Mouse (Mus musculus) heart, embryonic 13.5 days (tissue): Measurements from ENCODE around the gene Mfap2. TPM values are rescaled to one million over a fixed set of nuclear protein-coding genes. Genes with fewer than 3 reads are reported as not detected.
A peak's percentile ranks its signal among the peaks of the same experiment; 100 is the strongest.

ENCODE experiments used
- ATAC-seq: fragments of 200-750 bp; cut with Nextera tagmentation; 2 replicates; pipeline ENCODE4 v1.8.0; 2017; ENCODE audit warnings: moderate TSS enrichment; ENCODE audit not compliant: insufficient number of reproducible peaks, low FRiP score, low TSS enrichment; ENCODE audit errors: extremely low read depth
- H3K27ac ChIP-seq: fragments of 300-500 bp; sonication (generic); replicated peaks from 2 replicates; pipeline ENCODE4 v1.5.1; 2015; ENCODE audit warnings: moderate library complexity, mild to moderate bottlenecking, inconsistent platforms
- H3K27me3 ChIP-seq: fragments of 300-500 bp; sonication (generic); replicated peaks from 2 replicates; pipeline ENCODE4 v1.6.1; 2015; ENCODE audit warnings: mild to moderate bottlenecking, inconsistent platforms
- H3K36me3 ChIP-seq: fragments of 300-500 bp; sonication (generic); 2 replicates; pipeline ENCODE4 v1.6.1; 2015; ENCODE audit warnings: mild to moderate bottlenecking, inconsistent platforms
- H3K4me1 ChIP-seq: fragments of 300-500 bp; sonication (generic); 2 replicates; pipeline ENCODE4 v1.6.1; 2015; ENCODE audit warnings: inconsistent platforms
- H3K4me2 ChIP-seq: fragments of 300-500 bp; sonication (generic); 2 replicates; pipeline ENCODE4 v1.6.1; 2015; ENCODE audit warnings: inconsistent platforms, mild to moderate bottlenecking, moderate library complexity
- H3K4me3 ChIP-seq: fragments of 300-500 bp; sonication (generic); 2 replicates; pipeline ENCODE4 v1.5.1; 2015; ENCODE audit warnings: moderate library complexity, mild to moderate bottlenecking, inconsistent platforms
- H3K9ac ChIP-seq: fragments of 300-500 bp; sonication (generic); 2 replicates; pipeline ENCODE4 v1.6.1; 2015; ENCODE audit warnings: inconsistent platforms, mild to moderate bottlenecking, moderate library complexity
- H3K9me3 ChIP-seq: fragments of 300-500 bp; sonication (generic); 2 replicates; pipeline ENCODE4 v1.6.1; 2016; ENCODE audit warnings: inconsistent platforms
- WGBS: fragments of 180-500 bp; shearing (Covaris S2); methylation state at CpG from one replicate; pipeline ENCODE4 v1.1.7; 2015; ENCODE audit warnings: mixed read lengths; 5-methylcytosine and 5-hydroxymethylcytosine counted together
- polyA plus RNA-seq: library from polyadenylated mRNA; unstranded; fragments of >200 nt; fragmentation: Nextera tagmentation; extraction: Ambion mirVana; gene quantifications from 2 replicates; pipeline ENCODE4 v1.2.1, GENCODE M21; 2015

The Mfap2 gene
- polyA plus RNA-seq, 1 experiment from 2014 or later = 299 TPM

DNA sequence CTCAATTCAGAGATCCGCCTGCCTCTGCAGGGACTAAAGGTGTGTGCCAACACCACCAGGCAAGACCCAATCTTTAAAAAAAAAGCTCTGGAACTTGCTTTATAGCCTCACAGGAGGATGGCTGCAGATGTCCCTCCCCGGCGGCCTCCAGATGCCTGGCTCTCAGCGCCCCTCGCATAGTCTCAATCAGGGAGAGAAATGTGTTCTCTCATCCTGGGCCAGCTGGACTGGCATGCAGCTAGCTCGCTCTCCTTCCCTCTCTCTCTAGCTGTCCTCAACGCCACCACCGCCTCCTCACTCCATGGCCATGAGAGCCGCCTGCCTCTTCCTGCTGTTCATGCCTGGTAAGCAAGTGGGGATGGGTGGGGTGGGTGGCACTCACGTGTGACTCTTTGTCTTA, 2.3 kb downstream of the Mfap2 start:
- H3K4me2 ChIP-seq = peak overlapping the region; percentile 76
- no peak for ATAC-seq
- peak overlapping the region; percentile 89; the same call in 1 of the 2 replicates for H3K9ac ChIP-seq
- H3K4me1 ChIP-seq = peaks cover 57% of the 10 kb centered on the region
- peaks cover 44% of the 10 kb centered on the region for H3K36me3 ChIP-seq
- no peaks in the 10 kb centered on the region for H3K9me3 ChIP-seq
- H3K27me3 ChIP-seq = no peaks in the 10 kb centered on the region
- H3K27ac ChIP-seq = 0 out of 2 replicates have a peak overlapping the region, but pooled peaks have one; percentile 79
- 75% methylated on average over 10 of the region's 10 CpGs for WGBS
- H3K4me3 ChIP-seq = peak overlapping the region; percentile 78; the same call in 1 of the 2 replicates

DNA sequence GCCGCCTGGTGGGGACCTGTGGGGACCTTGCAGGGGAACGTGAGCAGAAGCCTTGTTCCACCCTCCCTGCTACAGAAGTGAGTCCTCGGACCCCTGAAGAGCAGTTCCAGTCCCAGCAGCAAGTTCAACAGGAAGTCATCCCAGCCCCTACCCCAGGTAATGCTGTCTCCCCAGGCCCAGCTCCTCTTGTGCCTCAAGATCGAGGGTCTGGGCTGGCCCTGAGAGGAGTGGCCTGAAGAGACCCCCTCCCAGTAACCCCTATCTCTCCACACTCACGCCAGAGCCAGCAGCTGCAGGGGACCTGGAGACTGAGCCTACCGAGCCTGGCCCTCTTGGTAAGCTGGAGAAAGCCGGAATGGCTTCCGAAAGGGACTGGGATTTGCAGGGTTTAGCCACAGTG, 3.9 kb downstream of the Mfap2 start:
- Histone ChIP-seq H3K4me1 (peaks cover 64% of the 10 kb centered on the region), H3K4me3 (no peak overlapping the region), H3K27me3 (no peaks in the 10 kb centered on the region), H3K36me3 (peaks cover 48% of the 10 kb centered on the region), H3K4me2 (no peak overlapping the region), H3K9ac (no peak overlapping the region), H3K9me3 (no peaks in the 10 kb centered on the region), H3K27ac (no peak overlapping the region)
- 67% methylated on average over 8 of the region's 8 CpGs for WGBS
- no peak for ATAC-seq

DNA sequence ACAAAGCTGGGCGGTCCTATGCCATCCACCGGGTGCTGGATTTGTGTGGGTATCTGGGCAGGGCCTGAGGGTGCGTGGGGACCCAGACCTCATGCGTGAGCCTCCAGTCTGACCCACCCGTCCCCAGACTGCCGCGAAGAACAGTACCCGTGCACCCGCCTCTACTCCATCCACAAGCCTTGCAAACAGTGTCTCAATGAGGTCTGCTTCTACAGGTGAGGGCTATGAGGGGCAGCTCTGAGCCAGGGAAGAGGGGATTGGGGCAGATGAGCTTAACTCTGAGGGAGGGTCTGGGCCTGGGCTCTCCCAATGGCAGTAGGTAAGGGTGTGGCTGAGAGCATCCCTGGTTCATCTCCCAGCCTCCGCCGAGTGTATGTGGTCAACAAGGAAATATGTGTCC, 4.6 kb downstream of the Mfap2 start:
- 91% methylated on average over 11 of the region's 11 CpGs for WGBS
- Histone ChIP-seq H3K9me3 (no peaks in the 10 kb centered on the region), H3K27ac (no peak overlapping the region), H3K9ac (no peak overlapping the region), H3K4me1 (peaks cover 65% of the 10 kb centered on the region), H3K4me2 (no peak overlapping the region), H3K27me3 (no peaks in the 10 kb centered on the region), H3K4me3 (no peak overlapping the region), H3K36me3 (peaks cover 52% of the 10 kb centered on the region)
- no peak for ATAC-seq

DNA sequence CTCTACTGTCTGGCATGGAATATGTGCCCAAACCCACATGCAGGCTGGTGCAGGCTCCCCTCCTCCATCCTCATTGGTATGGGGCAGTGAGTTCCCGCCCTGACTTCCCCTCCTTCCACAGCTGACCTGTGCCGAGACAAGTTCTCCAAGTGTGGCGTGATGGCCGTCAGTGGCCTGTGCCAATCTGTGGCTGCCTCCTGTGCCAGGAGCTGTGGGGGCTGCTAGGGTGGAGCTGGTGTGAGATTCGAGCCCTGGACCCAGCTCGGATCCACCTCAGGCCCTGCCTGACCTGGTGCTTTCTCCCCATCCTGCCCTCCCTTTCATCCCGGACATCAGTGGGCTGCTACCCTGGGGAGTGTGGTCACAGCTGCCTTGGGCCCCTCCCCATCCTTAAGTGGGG, 5.1 kb downstream of the Mfap2 start:
- peaks cover 65% of the 10 kb centered on the region for H3K4me1 ChIP-seq
- WGBS = 60% methylated on average over 7 of the region's 7 CpGs
- no peak for ATAC-seq
- H3K4me2 ChIP-seq = no peak overlapping the region
- H3K9me3 ChIP-seq = no peaks in the 10 kb centered on the region
- no peak overlapping the region; the same call in 1 of the 2 replicates for H3K27ac ChIP-seq
- H3K9ac ChIP-seq = peak overlapping the region; percentile 34; the same call in 1 of the 2 replicates
- H3K4me3 ChIP-seq = no peak overlapping the region
- H3K36me3 ChIP-seq = peaks cover 56% of the 10 kb centered on the region
- no peaks in the 10 kb centered on the region for H3K27me3 ChIP-seq

DNA sequence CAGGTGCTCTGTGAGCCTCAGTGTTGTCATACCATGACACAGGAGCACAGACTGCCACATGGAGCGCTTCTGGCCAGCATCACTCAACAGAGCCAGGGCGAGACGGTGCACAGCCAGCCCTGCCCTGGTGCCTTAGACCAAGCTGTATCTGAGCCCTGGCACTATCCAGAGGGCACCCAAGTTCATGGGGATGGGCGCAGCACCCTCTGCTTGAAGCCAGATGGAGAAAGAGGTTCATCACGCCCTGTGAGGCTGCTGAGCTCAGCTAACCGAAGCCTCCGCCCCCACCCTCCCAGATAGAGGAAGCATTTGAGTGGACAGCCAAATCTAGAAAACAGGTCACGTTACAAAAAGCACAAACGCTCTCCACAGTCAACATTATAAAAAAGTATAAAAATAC, 6.1 kb downstream of the Mfap2 start:
- Histone ChIP-seq H3K4me2 (no peak overlapping the region), H3K36me3 (peaks cover 56% of the 10 kb centered on the region), H3K27ac (peak overlapping the region; percentile 18), H3K9ac (peak overlapping the region; percentile 28; the same call in 1 of the 2 replicates), H3K4me1 (peaks cover 73% of the 10 kb centered on the region), H3K4me3 (no peak overlapping the region), H3K27me3 (no peaks in the 10 kb centered on the region), H3K9me3 (no peaks in the 10 kb centered on the region)
- WGBS = 55% methylated on average over 9 of the region's 9 CpGs
- ATAC-seq = no peak

DNA sequence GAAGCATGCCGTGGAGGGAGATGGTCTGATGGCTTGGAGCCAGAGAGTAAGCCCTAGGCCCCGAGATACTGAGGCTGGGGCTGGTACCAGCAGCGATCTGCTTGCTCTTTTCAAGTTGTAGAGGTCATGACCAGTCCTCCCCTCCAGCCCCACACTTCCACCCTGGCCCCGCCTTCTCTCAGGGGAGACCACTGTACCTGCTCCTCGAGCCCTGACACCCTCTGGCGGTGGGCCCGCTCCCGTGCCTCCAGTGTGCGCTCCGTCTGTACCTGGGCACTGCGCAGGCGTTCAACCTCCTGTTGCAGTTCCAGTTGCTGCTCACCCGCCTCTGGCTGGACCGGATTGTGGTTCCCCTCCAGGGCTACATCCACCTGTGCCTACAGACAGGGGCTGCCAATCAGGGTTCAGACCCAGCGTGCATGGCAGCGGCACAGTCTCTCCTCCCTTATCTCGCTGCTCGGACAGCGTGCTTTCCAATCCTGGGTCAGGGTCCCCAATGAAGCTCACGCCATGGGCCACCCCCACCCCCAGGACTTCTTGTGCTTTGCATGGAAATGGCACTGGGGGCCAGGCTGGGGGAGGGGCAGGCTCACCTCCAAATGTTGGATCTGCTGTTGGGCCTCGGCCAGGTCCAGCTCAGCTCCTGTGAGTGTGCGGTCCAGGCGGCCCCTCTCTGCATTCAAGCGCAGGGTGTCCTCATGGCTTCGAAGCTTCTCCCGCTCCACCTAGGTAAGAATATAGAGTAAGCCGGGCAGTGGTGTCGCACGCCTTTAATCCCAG, 7.6 kb downstream of the Mfap2 start:
- Histone ChIP-seq H3K9ac (peak overlapping the region; percentile 28; the same call in 1 of the 2 replicates), H3K27ac (0 out of 2 replicates have a peak overlapping the region, but pooled peaks have one; percentile 18), H3K4me2 (no peak overlapping the region), H3K27me3 (no peaks in the 10 kb centered on the region), H3K36me3 (peaks cover 57% of the 10 kb centered on the region), H3K4me1 (peaks cover 69% of the 10 kb centered on the region), H3K9me3 (no peaks in the 10 kb centered on the region), H3K4me3 (no peak overlapping the region)
- no peak for ATAC-seq
- 73% methylated on average over 29 of the region's 29 CpGs for WGBS

DNA sequence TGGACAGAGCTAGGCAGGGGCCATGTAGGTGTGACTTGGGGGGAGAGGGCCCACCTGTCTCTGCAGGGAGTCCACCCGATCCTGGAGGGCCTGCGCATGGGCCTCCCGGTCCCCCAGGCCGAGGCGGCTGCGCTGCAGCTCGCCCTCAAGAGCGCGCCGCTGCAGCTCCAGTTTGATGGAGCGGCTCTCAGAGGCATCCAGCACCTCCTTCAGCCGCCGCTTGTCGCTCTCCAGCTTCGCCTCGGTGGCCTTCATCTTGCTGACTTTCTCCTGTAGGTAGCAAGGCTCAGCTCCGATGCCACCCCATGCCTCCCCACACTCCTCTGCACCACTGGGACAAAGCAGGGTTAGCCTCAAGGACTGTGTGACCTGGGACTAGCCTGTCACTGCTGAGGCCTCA, 10.0 kb downstream of the Mfap2 start:
- no peaks in the 10 kb centered on the region for H3K9me3 ChIP-seq
- H3K27me3 ChIP-seq = no peaks in the 10 kb centered on the region
- 71% methylated on average over 17 of the region's 17 CpGs for WGBS
- no peak for ATAC-seq
- H3K9ac ChIP-seq = peak overlapping the region; percentile 73
- peaks cover 35% of the 10 kb centered on the region for H3K36me3 ChIP-seq
- no peak overlapping the region for H3K4me3 ChIP-seq
- peak overlapping the region; percentile 94 for H3K27ac ChIP-seq
- peaks cover 78% of the 10 kb centered on the region for H3K4me1 ChIP-seq
- H3K4me2 ChIP-seq = peak overlapping the region; percentile 57

DNA sequence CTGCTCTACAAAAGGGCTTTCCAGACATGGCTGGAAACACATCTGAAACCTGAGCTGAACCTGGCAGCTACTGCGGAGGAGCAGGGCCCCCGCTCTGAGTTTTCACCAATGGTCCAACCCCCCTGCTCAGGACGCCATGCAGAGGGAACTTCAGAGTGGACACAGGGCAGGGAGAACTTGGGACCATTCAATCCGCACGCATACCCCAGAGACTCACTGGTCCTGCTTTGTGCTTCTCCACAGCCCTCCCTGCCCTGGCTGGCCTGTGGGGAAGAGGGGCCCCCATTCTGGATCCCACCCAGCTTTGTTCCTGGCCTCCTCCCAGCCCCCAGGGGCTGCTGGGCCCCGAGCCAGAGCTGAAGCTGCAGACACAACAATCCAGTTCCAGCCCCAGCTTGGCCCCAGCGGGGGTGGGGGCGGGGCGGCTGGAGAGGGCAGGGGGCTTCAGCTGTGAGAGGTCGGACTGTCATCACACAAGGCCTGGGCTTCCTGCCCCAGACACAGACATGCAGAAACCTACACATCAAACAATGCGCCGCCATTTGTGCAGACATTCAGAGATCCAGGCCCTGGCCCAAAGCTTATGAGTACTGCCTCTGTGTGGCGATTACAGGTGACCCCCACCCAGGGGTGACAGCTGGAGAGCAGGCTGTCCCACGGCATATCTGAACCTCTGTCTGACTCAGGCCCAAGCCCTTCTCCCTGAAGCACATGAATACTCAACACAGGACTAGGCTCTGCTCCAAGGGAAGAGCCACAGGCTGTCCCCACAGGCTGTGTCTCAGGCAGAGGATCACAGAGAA, 10.8 kb downstream of the Mfap2 start:
- ATAC-seq = peak; percentile 55; the same call in 1 of the 2 replicates
- Histone ChIP-seq H3K9ac (peak overlapping the region; percentile 73), H3K27ac (peak overlapping the region; percentile 94), H3K27me3 (no peaks in the 10 kb centered on the region), H3K4me3 (0 out of 2 replicates have a peak overlapping the region, but pooled peaks have one; percentile 8), H3K36me3 (peaks cover 33% of the 10 kb centered on the region), H3K4me1 (peaks cover 72% of the 10 kb centered on the region), H3K9me3 (no peaks in the 10 kb centered on the region), H3K4me2 (peak overlapping the region; percentile 57)
- 11% methylated on average over 14 of the region's 14 CpGs for WGBS

DNA sequence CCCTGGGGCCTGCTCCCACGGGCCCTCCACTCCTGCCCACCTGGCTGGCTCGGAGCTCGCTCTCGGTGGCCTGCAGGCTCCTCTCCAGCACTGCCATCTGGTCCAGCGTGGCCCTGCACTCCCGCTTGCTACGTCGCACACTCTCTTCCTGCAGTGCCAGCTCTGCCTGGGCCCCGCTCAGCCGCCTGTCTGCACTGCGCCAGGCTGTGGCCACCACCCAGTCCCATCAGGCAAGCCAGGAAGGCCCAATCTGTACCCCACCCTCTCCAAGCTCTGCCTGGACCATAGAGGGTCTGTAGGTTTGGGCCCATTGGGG, 11.4 kb downstream of the Mfap2 start:
- Histone ChIP-seq H3K9ac (peak overlapping the region; percentile 73), H3K36me3 (peaks cover 34% of the 10 kb centered on the region), H3K27me3 (no peaks in the 10 kb centered on the region), H3K4me2 (peak overlapping the region; percentile 57), H3K9me3 (no peaks in the 10 kb centered on the region), H3K4me3 (no peak overlapping the region), H3K4me1 (peaks cover 70% of the 10 kb centered on the region), H3K27ac (peak overlapping the region; percentile 94)
- ATAC-seq = no peak
- 55% methylated on average over 11 of the region's 11 CpGs for WGBS

DNA sequence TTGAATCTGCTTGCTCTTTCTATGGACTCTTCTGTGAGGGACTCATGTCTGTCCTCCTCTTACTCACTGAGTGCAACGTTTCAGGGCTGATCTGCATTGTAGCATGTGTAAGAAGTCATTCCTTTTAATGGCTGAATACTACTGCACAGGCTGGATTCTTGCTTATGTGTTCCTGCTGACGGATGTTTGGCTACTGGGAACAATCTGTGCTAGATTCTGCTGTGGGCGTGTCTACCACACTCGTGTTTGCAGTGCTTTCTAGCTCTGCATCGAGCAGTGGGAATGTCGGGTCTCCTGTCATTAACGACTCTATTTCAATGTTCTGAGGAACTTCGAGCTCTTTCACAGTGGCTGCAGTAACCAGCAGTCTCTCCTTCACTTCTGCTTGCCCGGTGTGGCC, 13.8 kb downstream of the Mfap2 start:
- no peaks in the 10 kb centered on the region for H3K27me3 ChIP-seq
- H3K27ac ChIP-seq = peak overlapping the region; percentile 55
- H3K4me2 ChIP-seq = no peak overlapping the region
- no peak overlapping the region for H3K9ac ChIP-seq
- WGBS = 59% methylated on average over 9 of the region's 9 CpGs
- no peak for ATAC-seq
- peaks cover 49% of the 10 kb centered on the region for H3K36me3 ChIP-seq
- no peak overlapping the region for H3K4me3 ChIP-seq
- H3K4me1 ChIP-seq = peaks cover 57% of the 10 kb centered on the region
- no peaks in the 10 kb centered on the region for H3K9me3 ChIP-seq

DNA sequence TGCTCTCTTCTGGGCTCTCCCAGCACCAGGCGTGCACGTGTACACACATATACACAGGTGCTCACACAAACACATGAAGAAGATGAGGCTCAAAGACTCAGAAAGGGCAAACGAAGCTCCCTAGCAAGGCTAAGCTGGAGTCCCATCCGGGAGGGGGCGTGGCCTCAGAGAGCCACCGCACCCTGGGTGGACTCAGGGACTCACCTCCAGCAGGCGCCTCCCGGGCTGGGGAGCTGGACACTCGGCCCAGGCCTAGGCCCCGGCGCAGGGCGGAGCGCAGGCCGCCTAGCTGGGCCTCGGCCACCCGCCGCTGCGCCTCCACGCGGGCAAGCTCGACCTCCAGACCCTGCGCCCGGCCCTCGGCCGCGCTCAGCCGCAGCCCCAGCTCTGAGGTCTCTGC, 14.8 kb downstream of the Mfap2 start:
- no peaks in the 10 kb centered on the region for H3K9me3 ChIP-seq
- H3K4me3 ChIP-seq = no peak overlapping the region
- H3K9ac ChIP-seq = no peak overlapping the region
- ATAC-seq = no peak
- H3K36me3 ChIP-seq = peaks cover 53% of the 10 kb centered on the region
- peaks cover 51% of the 10 kb centered on the region for H3K4me1 ChIP-seq
- H3K27me3 ChIP-seq = no peaks in the 10 kb centered on the region
- WGBS = 72% methylated on average over 27 of the region's 27 CpGs
- no peak overlapping the region for H3K4me2 ChIP-seq
- H3K27ac ChIP-seq = no peak overlapping the region
